Mouse (Mus musculus): Measurements from ENCODE around the gene Arhgef28.

DNA sequence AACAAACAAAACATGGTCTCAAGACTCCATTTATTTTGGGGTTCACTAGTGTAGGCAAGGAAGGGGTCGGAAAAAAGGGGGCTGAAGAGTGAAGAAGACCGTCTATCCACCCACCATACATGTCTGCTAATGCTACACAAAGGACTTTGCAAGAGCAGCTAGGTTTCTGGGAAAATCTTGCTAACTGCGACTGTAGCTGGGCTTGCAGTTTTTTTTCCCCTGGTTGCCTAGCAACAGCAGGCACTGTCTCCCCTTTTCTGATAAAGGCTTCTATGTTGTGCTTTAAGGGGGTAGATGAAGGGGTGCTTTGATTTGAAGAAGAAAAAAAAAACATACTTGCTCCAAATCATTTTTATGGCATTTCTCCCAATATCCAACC is 305.9 kb downstream of the Arhgef28 start:
- no peak for TF ChIP-seq CTCF (IDR thresholded peaks at IDR 0.05; ENCODE audit: insufficient read depth, low read depth, low read length)
- no peak for TF ChIP-seq POLR2A (IDR thresholded peaks at IDR 0.05; ENCODE audit: insufficient read depth, low read depth, low read length)
